Mouse (Mus musculus) liver, embryonic 14 days (tissue): ENCODE data around the gene Ddx58. TPM values are rescaled to one million over a fixed set of nuclear protein-coding genes. Genes with fewer than 3 reads are reported as not detected.

Experiments
- polyA plus RNA-seq: library from polyadenylated mRNA; depleted of rRNA; stranded (reverse); fragments of >200 nt; gene quantifications from 2 replicates; pipeline ENCODE4 v1.2.3, GENCODE M21; 2012; rRNA removed

Ddx58 gene
- 2.3 and 3.5 TPM in 2 replicates for polyA plus RNA-seq

GRCm38 (mm10) chr4:40239409-40240271, at the start of gene Ddx58:
TSS of gene Ddx58 (minus strand) at chr4:40239828.

GRCm38 (mm10) chr4:40279276-40279900, 39.8 kb upstream of the Ddx58 start, which contains the start of gene Ndufb6:
TSS of gene Ndufb6 (minus strand) at chr4:40279421.

GRCm38 (mm10) chr4:40269430-40270032, 29.9 kb upstream of the Ddx58 start, which contains the start of the genes Smim27 and Topors:
TSS of gene Smim27 (plus strand) at chr4:40269579.
TSS of gene Topors (minus strand) at chr4:40269850.

Other genes starting within 250 kb of the Ddx58 start
- 15.0 and 17.3 TPM in 2 replicates for gene Aco1, start 96.7 kb downstream of the Ddx58 start, polyA plus RNA-seq
- gene Smim27, start 29.8 kb upstream of the Ddx58 start, polyA plus RNA-seq, result 3.8 and 4.0 TPM in 2 replicates
- gene Topors, start 30.0 kb upstream of the Ddx58 start, polyA plus RNA-seq, result 7.5 and 8.7 TPM in 2 replicates
- gene Ndufb6, start 39.6 kb upstream of the Ddx58 start, polyA plus RNA-seq, result 61.9 and 64.3 TPM in 2 replicates
- gene Tmem215, start 232.4 kb upstream of the Ddx58 start, polyA plus RNA-seq, result 0.06 and 0.07 TPM in 2 replicates